Mouse (Mus musculus) urinary bladder, adult 18-20 months (tissue): ENCODE results near the gene Trpt1.
"Not testable (repeated sequence)": the region's sequence is repeated elsewhere in the genome, so short reads cannot be mapped to it uniquely, and the experiment has no call there.

ENCODE experiments used
- DNase-seq, 2 experiments: peaks; one replicate each; pipeline ENCODE4 v3.0.0; 2022; ENCODE audit warnings: low spot score in 2 of 2, mixed read lengths in 2 of 2

Trpt1 gene

DNA sequence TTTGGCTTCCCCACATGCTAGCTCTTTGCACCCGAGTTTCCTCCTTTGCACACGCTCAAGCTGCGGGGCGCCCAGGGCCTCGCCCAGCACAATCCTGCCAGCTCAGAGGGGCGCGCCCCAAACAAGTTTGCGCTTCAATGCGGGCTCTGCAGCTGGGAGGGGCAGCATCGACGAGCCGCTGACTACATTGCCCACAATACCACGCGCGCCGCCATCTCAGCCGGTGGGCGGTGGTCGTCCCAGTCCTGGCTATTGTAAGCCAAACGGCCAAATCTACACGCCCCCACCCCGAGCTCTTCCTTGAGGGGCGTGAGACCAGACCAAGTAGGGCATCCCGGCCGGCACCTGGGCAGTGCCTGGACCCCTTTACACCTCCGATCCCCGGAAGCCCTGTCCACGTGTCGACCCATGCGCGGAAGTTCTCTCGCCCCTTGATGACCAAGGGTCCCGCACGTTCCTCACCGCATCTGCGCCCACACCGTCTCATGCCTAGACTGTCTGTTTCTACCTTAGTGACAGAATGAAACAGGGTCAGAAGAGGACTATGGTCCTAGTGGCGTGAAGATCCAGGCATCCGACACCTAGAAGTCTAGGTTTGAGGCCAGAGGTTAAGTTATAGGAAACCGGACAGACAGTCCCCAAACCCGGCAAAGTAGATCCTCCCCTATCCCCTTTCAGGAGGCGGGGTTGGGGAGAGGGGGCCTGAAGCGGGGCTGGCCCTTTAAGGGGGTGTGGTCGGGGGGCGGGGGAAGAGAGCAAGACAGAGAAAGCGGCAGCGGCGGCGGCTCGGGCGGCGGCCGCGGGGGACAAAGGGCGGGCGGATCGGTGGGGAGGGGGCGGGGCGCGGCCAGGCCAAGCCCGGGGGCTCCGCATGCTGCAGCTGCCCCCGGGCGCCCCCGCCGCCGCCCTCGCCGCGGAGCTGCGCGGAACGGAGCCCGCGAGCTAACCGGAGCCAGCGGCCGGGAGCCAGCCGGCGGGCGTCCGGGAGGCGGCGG lies 21.4 kb upstream of the Trpt1 start, which contains the start of gene Ppp1r14b:
TSS of gene Ppp1r14b (plus strand) at position 758 of the 995 bp plus-strand sequence.
- peak; percentile 78 to 88 for DNase-seq

DNA sequence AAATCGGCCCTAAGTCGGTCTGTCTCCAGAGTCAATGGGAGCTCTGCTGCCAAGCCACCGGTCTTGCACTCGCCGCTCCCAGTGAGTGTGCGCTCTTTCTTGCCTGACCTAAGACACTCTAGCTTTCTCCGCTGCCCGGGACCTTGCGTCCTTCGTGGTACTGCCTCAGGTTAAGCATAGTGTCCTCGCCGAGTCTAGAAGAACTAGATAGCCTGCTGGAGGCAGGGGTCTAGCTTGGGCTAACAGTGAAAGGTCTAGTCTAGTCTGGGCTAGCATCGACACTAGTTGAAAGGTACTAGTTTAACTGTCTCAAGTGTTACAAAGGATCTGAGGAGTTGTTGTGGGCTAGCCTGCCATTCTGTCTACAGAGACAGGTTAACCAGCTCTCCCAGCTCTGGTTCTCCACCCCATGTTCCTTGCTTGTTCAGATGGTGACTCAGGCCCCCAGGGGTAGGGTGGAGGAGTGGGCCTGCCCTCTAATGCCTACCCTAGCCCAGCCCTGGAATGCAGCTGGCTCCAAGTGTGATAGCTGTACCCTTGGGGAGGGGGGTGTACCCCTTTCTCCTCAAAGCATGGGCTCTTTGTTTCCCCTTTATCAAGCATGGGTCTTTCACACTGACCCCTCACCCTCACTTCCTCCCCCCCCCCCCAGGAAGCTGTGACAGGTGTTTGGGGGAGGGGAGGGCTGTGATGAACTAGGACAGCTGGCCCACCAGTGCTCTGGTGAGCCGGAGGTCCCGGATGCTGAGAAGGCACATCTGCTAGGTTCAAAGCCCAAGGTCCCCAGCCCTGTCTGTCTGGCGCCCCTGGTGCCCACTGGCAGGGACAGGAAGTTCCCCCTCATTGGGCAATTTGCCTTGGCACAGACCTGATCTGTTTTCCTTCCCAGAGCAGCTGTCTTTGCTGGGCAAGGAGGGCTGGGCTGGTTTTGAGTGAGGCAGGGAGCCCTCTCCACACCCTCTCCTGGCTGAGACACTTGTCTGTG lies 20.1 kb upstream of the Trpt1 start, which contains the start of gene Plcb3:
TSS of gene Plcb3 (minus strand) at position 934 of the 985 bp plus-strand sequence.
- DNase-seq, result peak in 1 of 2 experiments; percentile 54

DNA sequence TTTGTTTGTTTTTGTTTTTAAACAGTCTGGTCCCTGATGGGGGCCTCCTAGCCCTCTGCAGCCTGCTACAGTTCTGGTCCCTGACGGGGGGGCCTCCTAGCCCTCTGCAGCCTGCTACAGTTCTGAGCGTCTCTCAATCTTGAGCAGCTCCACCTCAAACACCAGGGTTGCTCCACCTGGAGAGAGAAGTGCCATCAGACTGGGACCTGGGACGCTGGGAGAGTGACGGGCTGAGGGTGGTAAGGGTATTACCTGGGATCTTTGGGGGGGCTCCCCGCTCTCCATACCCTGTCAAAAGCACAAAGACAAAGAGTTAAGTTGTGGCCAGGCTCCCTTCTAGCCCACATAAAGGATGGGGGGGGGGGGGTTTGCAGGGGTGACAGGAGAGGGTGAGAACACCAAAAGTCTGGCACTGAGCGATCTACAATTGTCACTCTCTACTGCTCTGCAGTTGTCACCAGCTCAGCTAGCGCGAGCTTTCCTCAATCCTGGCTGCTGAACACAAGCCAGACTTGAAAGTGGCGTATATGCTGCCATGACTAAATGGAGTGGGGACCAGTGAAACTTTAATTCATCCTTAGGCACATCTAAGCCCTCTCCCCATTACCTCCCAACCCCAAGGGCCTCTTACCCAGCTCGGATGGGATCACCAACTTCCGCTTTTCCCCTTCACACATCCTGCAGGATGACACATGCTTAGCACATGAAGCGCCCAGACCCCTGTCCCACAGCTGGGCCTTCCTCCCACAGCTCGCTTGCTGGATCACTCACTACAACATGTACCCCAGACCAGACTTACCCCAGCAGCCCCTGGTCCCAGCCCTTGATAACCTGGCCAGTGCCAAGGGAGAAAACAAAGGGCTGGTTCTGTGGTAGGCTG lies 17.9 kb upstream of the Trpt1 start:
- no peak for DNase-seq

DNA sequence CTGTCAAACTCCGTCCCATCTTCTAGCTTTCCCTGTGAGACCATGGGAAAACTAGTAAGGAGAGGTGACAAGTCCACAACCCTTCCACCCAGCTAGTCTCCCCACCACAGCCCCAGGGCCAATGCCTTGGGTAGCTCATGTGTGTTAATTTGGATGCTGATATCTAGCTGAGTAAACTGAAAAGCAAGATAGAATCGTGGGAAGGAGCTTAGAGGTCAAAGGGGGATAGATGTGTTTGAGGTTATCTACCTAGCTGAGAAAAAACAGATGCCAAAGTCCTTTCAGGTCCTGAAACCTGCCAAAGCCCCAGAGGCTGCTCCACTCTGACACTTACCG lies 17.3 kb upstream of the Trpt1 start:
- no peak for DNase-seq

DNA sequence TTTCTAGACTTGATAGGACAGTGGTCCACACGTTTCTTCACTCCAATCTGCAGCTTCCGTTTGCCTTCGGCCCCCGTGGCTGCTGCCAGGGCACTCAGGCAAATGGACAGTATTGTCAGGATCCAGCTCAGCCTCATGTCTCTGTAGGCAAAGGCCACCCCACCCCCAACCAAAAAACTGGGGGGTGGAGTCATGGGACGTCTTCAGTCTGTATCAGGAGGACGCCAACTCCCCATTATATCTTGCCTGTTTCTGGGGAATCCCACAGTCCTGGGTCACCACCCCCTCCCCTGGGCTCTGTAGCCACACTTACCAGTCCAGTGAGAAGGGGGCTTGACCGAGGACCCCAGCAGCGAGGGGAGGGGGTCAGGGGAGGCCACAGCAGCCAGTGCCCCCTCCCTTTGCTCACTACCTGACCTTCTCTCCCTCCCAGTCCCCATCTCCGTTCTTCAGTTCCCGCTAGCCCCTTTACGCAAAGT lies 16.9 kb upstream of the Trpt1 start:
- DNase-seq, result no peak

DNA sequence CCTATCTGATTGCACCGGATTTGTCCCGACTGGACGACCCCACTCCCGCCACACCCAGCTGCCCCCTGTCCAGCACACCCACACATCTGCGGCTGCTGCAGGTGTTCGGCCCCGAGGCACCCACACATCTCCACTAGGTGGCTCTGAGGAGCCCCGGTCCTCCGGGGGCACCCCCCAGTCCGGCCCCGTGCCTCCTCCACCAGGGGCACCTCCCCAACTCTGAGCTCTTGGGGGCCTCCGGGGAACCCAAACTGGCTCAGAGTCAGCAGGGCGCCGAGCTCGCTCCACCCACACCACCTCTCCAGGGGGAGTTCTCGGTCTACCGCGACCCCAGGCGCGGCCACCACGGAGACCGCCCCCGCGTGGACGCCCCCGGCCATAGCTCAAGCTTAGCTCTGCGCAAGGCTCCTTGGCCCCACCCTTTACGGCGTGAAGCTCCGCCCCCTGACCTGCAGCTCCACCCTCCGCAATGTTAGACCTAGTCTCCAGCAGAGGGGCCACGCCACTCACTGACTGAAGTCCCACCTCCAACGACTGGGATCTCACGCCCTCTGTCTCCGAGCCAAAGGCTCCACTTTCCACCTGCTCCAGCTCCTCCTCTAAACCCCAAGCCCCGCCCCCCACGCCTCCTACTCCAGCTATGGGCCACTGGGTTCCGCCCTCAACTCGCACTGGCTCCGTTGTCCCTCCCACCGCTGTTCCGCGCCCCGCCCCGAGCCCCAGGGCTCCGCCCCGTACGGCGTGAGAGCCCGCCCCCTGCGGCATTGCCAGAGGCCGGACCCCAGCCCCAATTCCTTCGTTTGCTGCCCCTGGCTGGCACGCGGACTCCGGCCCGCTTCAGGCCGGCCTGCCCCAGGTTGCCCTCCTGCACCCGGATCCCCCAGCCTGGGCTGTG lies 16.2 kb upstream of the Trpt1 start:
- DNase-seq, result peak; percentile 99 to 100

DNA sequence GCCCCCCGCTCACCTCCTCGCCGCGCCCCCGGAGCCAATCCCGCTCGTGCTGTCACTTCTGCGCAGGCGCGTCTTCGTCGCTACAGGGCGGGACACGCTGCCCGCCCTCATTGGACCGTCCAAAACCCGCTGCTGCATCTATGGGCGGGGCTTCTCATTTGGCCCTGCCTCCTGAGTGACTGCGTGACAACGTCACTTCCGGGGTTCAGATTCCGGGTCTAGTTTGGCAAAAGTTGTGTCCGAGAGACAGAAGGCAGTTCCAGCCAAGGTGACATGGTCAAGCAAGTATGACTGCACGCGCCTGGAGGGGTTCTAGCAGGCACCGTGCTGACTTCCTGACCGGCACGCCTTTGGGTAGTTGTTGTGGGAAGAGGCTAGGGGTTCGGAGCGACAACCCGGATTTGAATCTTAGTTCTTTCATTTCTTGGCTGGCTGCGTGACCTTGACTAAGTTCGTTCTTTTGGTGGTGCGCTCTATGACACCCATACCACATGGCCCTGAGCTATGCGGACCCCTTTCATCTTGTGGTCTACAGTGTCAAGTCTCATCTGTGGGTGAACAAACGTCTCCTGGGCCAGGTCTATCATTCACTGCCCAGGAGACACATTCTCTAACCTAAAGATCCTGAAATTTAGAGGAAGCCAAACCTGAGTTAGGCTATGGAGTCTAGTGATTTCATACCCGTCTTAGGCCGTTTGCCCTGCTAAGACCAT lies 15.4 kb upstream of the Trpt1 start, which contains the start of gene Fkbp2:
TSS of gene Fkbp2 (minus strand) at position 121 of the 713 bp plus-strand sequence.
- DNase-seq, result peak in 1 of 2 experiments; percentile 99

DNA sequence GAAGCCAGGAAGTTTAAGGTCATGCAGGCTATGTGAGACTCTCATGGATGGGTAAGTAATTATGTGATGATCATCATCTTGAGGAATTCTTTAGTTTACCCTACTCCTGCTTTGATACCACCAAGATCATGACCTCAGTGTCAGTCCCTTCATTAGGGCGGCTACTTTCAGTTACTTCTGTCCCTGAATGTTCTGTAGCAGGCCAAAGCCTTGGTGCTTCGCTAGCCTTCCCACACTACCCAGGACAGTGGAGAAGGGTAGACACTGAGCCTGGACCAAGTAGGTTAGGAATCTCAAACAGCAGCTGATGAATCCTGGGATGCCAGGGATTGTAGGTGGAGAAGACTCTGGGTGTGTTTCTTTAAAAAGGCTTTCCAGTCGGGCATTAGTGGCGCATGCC lies 14.5 kb upstream of the Trpt1 start:
- DNase-seq, result no peak

DNA sequence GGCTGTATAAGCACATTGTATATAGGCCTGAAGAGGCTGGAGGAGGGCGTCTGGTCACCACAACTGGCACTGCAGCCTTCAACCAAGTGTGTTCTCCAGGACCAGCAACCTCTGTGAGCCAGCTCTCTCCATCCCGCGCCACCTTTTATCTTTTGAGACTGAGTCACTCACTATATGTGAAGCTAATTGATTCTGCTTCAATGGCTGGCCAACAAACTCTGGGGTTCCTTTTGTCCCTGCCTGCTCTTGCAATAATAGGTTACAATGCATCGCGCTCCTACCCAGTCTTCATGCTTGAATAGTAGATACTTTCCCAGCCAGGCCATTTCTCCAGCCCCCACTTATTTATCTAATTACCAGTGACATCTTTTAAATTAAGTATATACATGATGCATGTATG lies 12.3 kb upstream of the Trpt1 start:
- no peak for DNase-seq

DNA sequence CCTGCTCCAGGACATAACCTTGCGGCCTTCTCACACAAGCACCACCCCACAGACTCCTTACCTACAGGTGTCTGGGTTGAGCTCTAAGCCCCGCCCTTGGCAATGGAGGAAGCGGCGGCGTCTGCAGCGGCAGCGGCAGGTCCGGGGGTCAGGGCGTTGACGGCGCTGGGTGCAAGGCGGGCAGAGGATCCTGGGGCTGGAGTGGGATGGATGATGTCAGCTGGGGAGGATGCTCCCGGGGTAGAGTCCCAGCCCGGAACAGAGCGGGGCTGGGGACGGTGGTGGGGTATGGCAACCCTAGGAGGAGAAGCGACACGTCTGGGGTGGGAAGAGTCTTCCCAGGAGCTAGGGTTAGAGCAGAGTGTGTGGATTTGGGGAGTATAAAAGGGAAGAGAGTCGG lies 10.6 kb upstream of the Trpt1 start:
- no peak for DNase-seq

DNA sequence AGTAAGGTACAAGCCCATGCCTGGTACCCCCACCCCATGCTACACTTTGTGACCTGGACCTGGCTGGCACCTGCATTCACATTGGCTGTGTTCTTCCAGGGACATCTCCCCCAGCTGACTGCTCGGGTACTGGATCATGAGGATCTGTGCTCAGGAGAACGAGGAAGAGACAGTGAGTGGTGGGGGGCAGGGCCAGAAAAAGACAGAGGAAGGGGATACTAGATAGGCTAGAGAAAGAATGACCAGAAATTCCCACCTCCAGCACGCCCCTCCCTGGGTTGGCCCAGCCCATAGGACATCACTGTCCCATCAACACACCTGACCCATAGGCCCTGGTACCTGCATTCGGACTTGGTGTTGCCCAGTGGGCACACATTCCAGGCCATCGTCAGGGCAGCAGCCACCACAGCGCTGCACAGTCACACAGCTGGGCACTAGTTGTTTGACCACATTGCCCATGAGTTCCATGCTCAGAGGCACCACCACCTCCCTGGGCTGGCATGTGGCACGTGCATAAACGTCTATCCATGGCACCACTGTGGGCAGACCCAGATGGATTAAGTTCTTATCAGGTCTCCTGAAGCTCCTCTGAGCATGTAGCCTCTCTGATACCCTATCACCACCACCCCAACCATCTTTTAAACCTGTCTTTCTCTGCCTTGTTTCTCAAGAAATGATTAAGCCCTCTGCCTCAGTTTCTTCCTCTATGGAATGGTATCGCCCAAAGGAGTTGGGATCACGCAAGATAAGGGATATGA lies 9.8 kb upstream of the Trpt1 start:
- no peak for DNase-seq

DNA sequence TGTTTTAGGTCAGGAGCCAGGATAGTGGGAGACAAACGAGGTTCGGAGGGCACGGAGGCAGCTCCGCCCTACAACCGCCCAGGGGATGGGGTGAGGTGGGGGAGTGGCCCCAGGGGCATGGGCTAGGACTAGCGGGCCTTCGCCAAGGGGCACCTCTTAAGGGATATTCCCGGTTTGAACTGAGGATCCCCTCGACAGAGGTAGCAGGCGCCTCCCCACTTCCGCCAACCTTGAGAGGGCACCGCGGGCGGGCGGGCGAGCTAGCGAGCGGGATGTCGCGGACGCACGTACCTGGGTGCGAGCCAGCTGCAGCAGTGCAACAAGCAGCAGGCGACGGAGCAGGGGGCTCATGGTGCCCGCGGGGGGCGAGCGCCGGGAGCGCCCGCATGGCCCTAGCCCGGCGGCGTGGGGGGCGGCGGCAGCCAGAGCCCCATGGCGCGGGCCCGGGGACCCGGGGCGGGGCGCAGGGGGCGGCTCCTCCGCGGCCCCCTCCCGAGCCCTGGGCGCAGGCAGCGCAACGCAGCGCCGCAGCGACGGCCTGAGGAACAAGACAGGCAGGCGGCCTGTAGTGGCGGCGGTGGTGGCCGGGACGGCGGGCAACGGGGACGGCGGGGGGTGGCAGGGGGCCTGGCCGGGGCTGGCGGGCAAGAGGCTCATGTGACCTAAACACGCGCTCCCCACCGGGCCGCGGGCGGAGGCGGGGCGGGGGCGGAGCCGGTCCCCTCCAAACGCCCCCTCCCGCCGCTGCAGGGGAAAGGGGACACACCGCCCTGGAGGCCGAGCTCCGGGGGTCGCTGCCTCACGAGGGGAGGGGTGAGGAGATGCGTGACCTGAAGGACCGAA lies 8.6 kb upstream of the Trpt1 start, which contains the start of gene Vegfb:
TSS of gene Vegfb (minus strand) at position 591 of the 843 bp plus-strand sequence.
- DNase-seq, result peak; percentile 48 to 74

DNA sequence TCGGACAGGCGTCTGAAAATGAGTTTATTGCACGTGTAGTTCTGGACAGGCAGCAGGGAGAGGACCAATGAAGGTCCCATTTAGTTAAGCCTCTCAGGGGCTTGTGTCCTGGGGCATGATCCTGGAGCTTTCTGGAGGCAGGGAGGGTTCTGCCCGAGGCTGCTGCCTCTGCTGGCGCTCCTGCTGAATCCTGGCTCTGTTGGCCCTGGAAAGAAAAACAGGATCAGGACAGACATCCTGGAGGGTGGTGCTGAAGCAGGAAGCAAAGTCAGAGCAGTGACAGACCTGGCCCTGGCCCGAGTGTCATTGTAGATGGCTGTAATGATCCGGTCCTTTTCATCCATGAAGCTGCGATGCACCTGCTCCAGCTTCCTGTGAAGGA lies 8.0 kb upstream of the Trpt1 start:
- DNase-seq, result no peak

DNA sequence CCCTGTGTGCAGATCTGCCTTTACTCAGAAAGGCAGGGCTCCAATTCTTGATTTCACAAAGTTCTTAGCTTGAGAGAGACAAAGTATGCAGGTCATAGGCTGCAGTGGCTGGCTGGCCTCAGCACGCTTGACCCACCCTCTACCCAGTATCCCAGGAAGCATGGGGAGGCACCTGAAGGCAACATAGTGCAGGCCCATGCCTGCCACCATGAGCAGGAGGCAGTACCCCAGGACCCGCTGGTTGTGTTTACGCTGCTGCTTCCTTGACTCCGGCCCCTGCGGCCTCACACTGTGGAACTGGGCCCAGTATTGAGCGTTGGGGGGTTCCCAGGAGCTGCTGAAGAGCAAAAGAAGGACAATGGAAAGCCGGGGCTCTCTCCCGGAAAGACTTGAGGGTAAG lies 6.7 kb upstream of the Trpt1 start:
- DNase-seq, result peak in 1 of 2 experiments; percentile 71

DNA sequence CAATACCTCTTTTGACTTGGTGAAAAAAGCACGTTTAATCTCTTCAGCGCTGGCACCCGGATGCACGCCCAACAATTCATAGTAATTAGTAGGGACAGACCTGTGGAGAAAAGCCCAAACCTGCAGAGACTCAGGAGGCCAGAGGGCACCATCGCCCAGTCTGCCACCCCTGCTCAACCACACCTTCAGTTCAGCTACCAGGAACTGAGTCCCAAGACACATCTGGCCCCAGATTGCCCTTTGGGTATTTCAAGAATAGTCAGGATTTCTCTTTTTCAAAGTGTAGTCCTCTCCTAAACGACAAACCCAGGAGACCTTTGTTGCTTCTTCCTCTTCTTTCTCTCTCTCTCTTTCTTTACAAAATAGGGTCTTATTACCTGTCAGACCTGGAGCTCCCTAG lies 5.2 kb upstream of the Trpt1 start:
- no peak for DNase-seq

DNA sequence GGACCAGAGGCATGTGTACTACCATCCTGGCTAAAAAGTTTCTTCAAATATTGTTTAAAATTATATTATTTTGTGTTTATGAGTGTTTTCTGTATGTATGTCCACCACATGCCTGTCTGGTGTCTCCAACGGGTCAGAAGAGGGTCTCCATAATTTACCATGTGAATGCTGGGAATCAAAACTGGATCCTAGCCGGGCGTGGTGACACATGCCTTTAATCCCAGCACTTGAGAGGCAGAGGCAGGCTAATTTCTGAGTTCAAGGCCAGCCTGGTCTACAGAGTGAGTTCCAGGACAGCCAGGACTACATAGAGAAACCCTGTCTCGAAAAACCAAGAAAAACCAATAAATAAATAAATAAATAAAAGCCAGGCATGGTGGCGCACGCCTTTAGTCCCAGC lies 4.8 kb upstream of the Trpt1 start:
- DNase-seq, result not testable (repeated sequence)
